Mouse (Mus musculus): ENCODE results near the gene Shisa6. TPM values are rescaled to one million over a fixed set of nuclear protein-coding genes. Genes with fewer than 3 reads are reported as not detected.

The Shisa6 gene
- polyA plus RNA-seq, 1 experiment: 5.2 TPM

- Histone ChIP-seq H3K36me3 (ENCODE audit: control insufficient read depth, insufficient read depth, low read length, poor library complexity, severe bottlenecking) (no peaks in the 10 kb centered on the region), H3K27ac (ENCODE audit: insufficient read depth, low read length) (no peak overlapping the region), H3K9ac (ENCODE audit: low read depth, poor library complexity, severe bottlenecking) (no peak overlapping the region), H3K4me3 (ENCODE audit: low read depth, low read length) (no peak overlapping the region), H3K4me1 (ENCODE audit: control insufficient read depth, insufficient read depth, low read length) (no peaks in the 10 kb centered on the region), H3K27me3 (ENCODE audit: control insufficient read depth, insufficient read depth, low read length, poor library complexity, severe bottlenecking) (no peaks in the 10 kb centered on the region; the same call in 1 of the 2 replicates), H3K9me3 (replicated peaks; ENCODE audit: control insufficient read depth, insufficient read depth, low read length, poor library complexity, severe bottlenecking) (no peaks in the 10 kb centered on the region)
- TF ChIP-seq POLR2A (IDR thresholded peaks at IDR 0.05; ENCODE audit: insufficient read depth, low read length) (no peak), CTCF (IDR thresholded peaks at IDR 0.05; ENCODE audit: low read depth, low read length) (no peak), EP300 (IDR thresholded peaks at IDR 0.05; ENCODE audit: insufficient read depth, low read depth, low read length) (no peak)
Observed at GRCm38 (mm10) chr11:66260205-66260604, 265.6 kb downstream of the Shisa6 start.

- Histone ChIP-seq H3K9ac (ENCODE audit: low read depth, poor library complexity, severe bottlenecking) (no peak overlapping the region), H3K4me3 (ENCODE audit: low read depth, low read length) (no peak overlapping the region), H3K9me3 (replicated peaks; ENCODE audit: control insufficient read depth, insufficient read depth, low read length, poor library complexity, severe bottlenecking) (no peaks in the 10 kb centered on the region), H3K4me1 (ENCODE audit: control insufficient read depth, insufficient read depth, low read length) (no peaks in the 10 kb centered on the region), H3K27ac (ENCODE audit: insufficient read depth, low read length) (no peak overlapping the region), H3K36me3 (ENCODE audit: control insufficient read depth, insufficient read depth, low read length, poor library complexity, severe bottlenecking) (no peaks in the 10 kb centered on the region), H3K27me3 (ENCODE audit: control insufficient read depth, insufficient read depth, low read length, poor library complexity, severe bottlenecking) (no peaks in the 10 kb centered on the region; the same call in 1 of the 2 replicates)
- TF ChIP-seq POLR2A (IDR thresholded peaks at IDR 0.05; ENCODE audit: insufficient read depth, low read length) (no peak), EP300 (IDR thresholded peaks at IDR 0.05; ENCODE audit: insufficient read depth, low read depth, low read length) (no peak), CTCF (IDR thresholded peaks at IDR 0.05; ENCODE audit: low read depth, low read length) (no peak)
Observed at GRCm38 (mm10) chr11:66258851-66259250, 266.9 kb downstream of the Shisa6 start.

DNA sequence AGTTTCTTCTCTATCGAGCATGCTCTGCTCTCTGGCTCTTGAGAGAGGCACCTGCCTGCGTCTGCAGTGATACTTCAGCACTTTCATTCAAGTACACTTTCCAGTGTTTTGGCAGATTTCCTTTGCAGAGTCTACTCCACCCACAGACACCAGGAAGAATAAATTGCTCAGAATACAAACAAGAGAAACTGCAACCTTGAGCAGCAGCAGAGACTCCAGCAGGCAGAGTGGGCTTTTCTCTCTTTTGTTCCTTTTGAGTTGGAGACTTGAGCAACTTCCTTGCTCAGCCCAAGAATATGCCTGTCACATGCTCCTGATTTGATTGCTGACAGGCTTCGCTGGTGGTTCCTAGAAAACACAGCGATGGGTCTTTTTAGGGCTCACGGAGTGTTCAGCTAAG, 278.6 kb downstream of the Shisa6 start:
- TF ChIP-seq CTCF (IDR thresholded peaks at IDR 0.05; ENCODE audit: low read depth, low read length) (no peak), EP300 (IDR thresholded peaks at IDR 0.05; ENCODE audit: insufficient read depth, low read depth, low read length) (no peak), POLR2A (IDR thresholded peaks at IDR 0.05; ENCODE audit: insufficient read depth, low read length) (no peak)
- no peaks in the 10 kb centered on the region for H3K27me3 ChIP-seq (ENCODE audit: control insufficient read depth, insufficient read depth, low read length, poor library complexity, severe bottlenecking)
- no peak overlapping the region for H3K27ac ChIP-seq (ENCODE audit: insufficient read depth, low read length)
- H3K9me3 ChIP-seq (replicated peaks; ENCODE audit: control insufficient read depth, insufficient read depth, low read length, poor library complexity, severe bottlenecking): no peaks in the 10 kb centered on the region
- no peaks in the 10 kb centered on the region for H3K4me1 ChIP-seq (ENCODE audit: control insufficient read depth, insufficient read depth, low read length)
- no peak overlapping the region for H3K9ac ChIP-seq (ENCODE audit: low read depth, poor library complexity, severe bottlenecking)
- no peaks in the 10 kb centered on the region for H3K36me3 ChIP-seq (ENCODE audit: control insufficient read depth, insufficient read depth, low read length, poor library complexity, severe bottlenecking)
- H3K4me3 ChIP-seq (ENCODE audit: low read depth, low read length): no peak overlapping the region

GRCm38 (mm10) chr11:66236557-66236956, 289.2 kb downstream of the Shisa6 start:
- Histone ChIP-seq H3K4me3 (ENCODE audit: low read depth, low read length) (no peak overlapping the region), H3K36me3 (ENCODE audit: control insufficient read depth, insufficient read depth, low read length, poor library complexity, severe bottlenecking) (no peaks in the 10 kb centered on the region), H3K4me1 (ENCODE audit: control insufficient read depth, insufficient read depth, low read length) (no peaks in the 10 kb centered on the region), H3K9me3 (replicated peaks; ENCODE audit: control insufficient read depth, insufficient read depth, low read length, poor library complexity, severe bottlenecking) (no peaks in the 10 kb centered on the region), H3K27me3 (ENCODE audit: control insufficient read depth, insufficient read depth, low read length, poor library complexity, severe bottlenecking) (no peaks in the 10 kb centered on the region), H3K9ac (ENCODE audit: low read depth, poor library complexity, severe bottlenecking) (no peak overlapping the region), H3K27ac (ENCODE audit: insufficient read depth, low read length) (no peak overlapping the region)
- TF ChIP-seq POLR2A (IDR thresholded peaks at IDR 0.05; ENCODE audit: insufficient read depth, low read length) (no peak), EP300 (IDR thresholded peaks at IDR 0.05; ENCODE audit: insufficient read depth, low read depth, low read length) (no peak), CTCF (IDR thresholded peaks at IDR 0.05; ENCODE audit: low read depth, low read length) (no peak)

- Histone ChIP-seq H3K27ac (ENCODE audit: insufficient read depth, low read length) (no peak overlapping the region), H3K27me3 (ENCODE audit: control insufficient read depth, insufficient read depth, low read length, poor library complexity, severe bottlenecking) (no peaks in the 10 kb centered on the region), H3K9ac (ENCODE audit: low read depth, poor library complexity, severe bottlenecking) (no peak overlapping the region), H3K36me3 (ENCODE audit: control insufficient read depth, insufficient read depth, low read length, poor library complexity, severe bottlenecking) (no peaks in the 10 kb centered on the region), H3K4me1 (ENCODE audit: control insufficient read depth, insufficient read depth, low read length) (no peaks in the 10 kb centered on the region), H3K4me3 (ENCODE audit: low read depth, low read length) (no peak overlapping the region), H3K9me3 (replicated peaks; ENCODE audit: control insufficient read depth, insufficient read depth, low read length, poor library complexity, severe bottlenecking) (no peaks in the 10 kb centered on the region)
- no peak for TF ChIP-seq CTCF (IDR thresholded peaks at IDR 0.05; ENCODE audit: low read depth, low read length)
- no peak for TF ChIP-seq EP300 (IDR thresholded peaks at IDR 0.05; ENCODE audit: insufficient read depth, low read depth, low read length)
- no peak for TF ChIP-seq POLR2A (IDR thresholded peaks at IDR 0.05; ENCODE audit: insufficient read depth, low read length)
Observed at GRCm38 (mm10) chr11:66232891-66233290, 292.9 kb downstream of the Shisa6 start.

- H3K36me3 ChIP-seq (ENCODE audit: control insufficient read depth, insufficient read depth, low read length, poor library complexity, severe bottlenecking): no peaks in the 10 kb centered on the region
- no peaks in the 10 kb centered on the region for H3K9me3 ChIP-seq (replicated peaks; ENCODE audit: control insufficient read depth, insufficient read depth, low read length, poor library complexity, severe bottlenecking)
- H3K27me3 ChIP-seq (ENCODE audit: control insufficient read depth, insufficient read depth, low read length, poor library complexity, severe bottlenecking): no peaks in the 10 kb centered on the region
- H3K9ac ChIP-seq (ENCODE audit: low read depth, poor library complexity, severe bottlenecking): no peak overlapping the region
- no peak overlapping the region for H3K27ac ChIP-seq (ENCODE audit: insufficient read depth, low read length)
- TF ChIP-seq CTCF (IDR thresholded peaks at IDR 0.05; ENCODE audit: low read depth, low read length): no peak
- TF ChIP-seq EP300 (IDR thresholded peaks at IDR 0.05; ENCODE audit: insufficient read depth, low read depth, low read length): no peak
- no peak for TF ChIP-seq POLR2A (IDR thresholded peaks at IDR 0.05; ENCODE audit: insufficient read depth, low read length)
- H3K4me1 ChIP-seq (ENCODE audit: control insufficient read depth, insufficient read depth, low read length): no peaks in the 10 kb centered on the region
- no peak overlapping the region for H3K4me3 ChIP-seq (ENCODE audit: low read depth, low read length)
Observed at GRCm38 (mm10) chr11:66222133-66222532, 303.6 kb downstream of the Shisa6 start.
